Mouse (Mus musculus) kidney, adult 2 months (tissue): Measurements from ENCODE around the gene Gm5751. TPM values are rescaled to one million over a fixed set of nuclear protein-coding genes. Genes with fewer than 3 reads are reported as not detected.
A peak's percentile ranks its signal among the peaks of the same experiment; 100 is the strongest.

Source experiments
- DNase-seq: peaks from one replicate; pipeline ENCODE4 v3.0.0; 2021
- H3K27ac ChIP-seq: fragments of 200-500 bp; 2 replicates; pipeline ENCODE4 v1.5.1; 2012; ENCODE audit warnings: low read depth, low read length, control low read depth, inconsistent platforms; ENCODE audit not compliant: insufficient read depth
- H3K27me3 ChIP-seq: fragments of 200-500 bp; replicated peaks from 2 replicates; pipeline ENCODE4 v1.6.1; 2012; ENCODE audit warnings: mild to moderate bottlenecking, moderate library complexity, low read length, inconsistent platforms; ENCODE audit not compliant: control insufficient read depth, insufficient read depth
- H3K36me3 ChIP-seq: fragments of 200-500 bp; 2 replicates; pipeline ENCODE4 v1.6.1; 2012; ENCODE audit warnings: mild to moderate bottlenecking, moderate library complexity, low read length, inconsistent platforms; ENCODE audit not compliant: control insufficient read depth, insufficient read depth
- H3K4me1 ChIP-seq: fragments of 200-500 bp; 2 replicates; pipeline ENCODE4 v1.6.1; 2011; ENCODE audit warnings: low read length; ENCODE audit not compliant: control insufficient read depth, insufficient read depth
- H3K4me3 ChIP-seq: fragments of 200-500 bp; 2 replicates; pipeline ENCODE4 v1.5.1; 2011; ENCODE audit warnings: mild to moderate bottlenecking, low read depth, low read length, control low read depth; ENCODE audit not compliant: insufficient read depth
- CTCF ChIP-seq: fragments of 200-500 bp; conservative IDR thresholded peaks from 2 replicates; pipeline ENCODE4 v1.5.1; 2011; ENCODE audit warnings: low read depth, mild to moderate bottlenecking, control low read depth, low read length, moderate library complexity, mixed read lengths; ENCODE audit not compliant: insufficient read depth, insufficient read length
- POLR2A ChIP-seq: fragments of 200-500 bp; IDR thresholded peaks from one replicate; pipeline ENCODE4 v1.6.1; 2011; ENCODE audit warnings: low read depth, low read length, control low read depth
- WGBS: fragments of 180-500 bp; shearing (Covaris S2); methylation state at CpG from one replicate; pipeline ENCODE4 v1.1.7; 2018; 5-methylcytosine and 5-hydroxymethylcytosine counted together
- polyA plus RNA-seq: library from polyadenylated mRNA; depleted of rRNA; stranded (reverse); fragments of >200 nt; gene quantifications from 2 replicates; pipeline ENCODE4 v1.2.3, GENCODE M21; 2012

Gene Gm5751
- polyA plus RNA-seq, 1 experiment: not detected

DNA sequence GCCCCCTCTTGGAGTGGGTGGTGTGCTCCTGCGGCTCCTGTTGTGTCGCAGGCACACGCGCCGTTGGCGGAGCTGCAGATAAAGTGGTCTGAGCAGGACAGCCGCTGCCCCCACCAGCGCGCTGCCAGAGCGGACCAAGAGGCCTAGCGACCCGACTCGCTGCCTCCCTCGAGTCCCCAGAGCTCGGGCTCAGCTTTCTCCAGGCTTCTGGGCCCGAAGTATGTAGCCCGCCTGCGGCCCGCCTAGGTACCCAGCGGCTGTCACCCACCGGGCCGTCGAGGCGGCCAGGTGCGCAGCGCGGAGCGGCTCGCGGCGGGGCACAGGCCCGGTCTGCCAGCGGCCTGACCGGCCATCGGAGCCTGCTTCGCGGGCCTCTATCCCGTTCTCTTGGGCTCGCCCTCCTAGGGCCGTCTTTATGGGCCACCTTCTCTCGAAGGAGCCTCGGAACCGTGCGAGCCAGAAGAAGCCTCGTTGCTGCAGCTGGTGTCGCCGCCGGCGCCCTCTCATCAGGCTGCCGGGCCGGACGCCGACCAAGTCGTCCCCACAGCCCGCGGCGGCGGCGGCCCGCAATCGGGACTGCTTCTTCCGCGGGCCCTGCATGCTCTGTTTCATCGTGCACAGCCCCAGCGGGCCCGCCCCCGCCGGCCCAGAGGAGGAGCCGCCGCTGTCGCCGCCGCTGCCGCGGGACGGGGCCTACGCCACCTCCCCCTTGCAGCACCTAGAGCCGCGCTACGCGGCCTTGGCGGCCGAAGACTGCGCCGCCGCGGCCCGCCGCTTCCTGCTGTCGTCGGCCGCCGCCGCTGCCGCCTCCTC, 18.5 kb downstream of the Gm5751 start, which contains the start of gene B630019K06Rik:
Gene B630019K06Rik, plus strand, starts transcription at position 40 of the 813 bp plus-strand sequence.
- TF ChIP-seq CTCF (no peak), POLR2A (no peak)
- no peaks in the 10 kb centered on the region for H3K36me3 ChIP-seq
- H3K4me1 ChIP-seq: no peaks in the 10 kb centered on the region
- under 1% methylated on average over 55 of the region's 95 CpGs for WGBS
- peak within 1 kb of the TSS; percentile 80 for H3K4me3 ChIP-seq
- peak; percentile 79 for DNase-seq
- no peaks in the 10 kb centered on the region for H3K27me3 ChIP-seq
- no peak within 1 kb of the TSS for H3K27ac ChIP-seq

- Histone ChIP-seq H3K4me3 (peak overlapping the region; percentile 80), H3K4me1 (no peaks in the 10 kb centered on the region), H3K27me3 (no peaks in the 10 kb centered on the region), H3K27ac (no peak overlapping the region), H3K36me3 (no peaks in the 10 kb centered on the region)
- no peak for DNase-seq
- TF ChIP-seq CTCF (no peak), POLR2A (no peak)
- 2% methylated on average over 22 of the region's 42 CpGs for WGBS
Observed at GRCm38 (mm10) chrX:8893182-8893651, 19.2 kb downstream of the Gm5751 start.

- no peak for TF ChIP-seq POLR2A
- H3K27me3 ChIP-seq: no peaks in the 10 kb centered on the region
Observed at GRCm38 (mm10) chrX:8900823-8901222, 26.8 kb downstream of the Gm5751 start.

GRCm38 (mm10) chrX:8901906-8902472, 27.9 kb downstream of the Gm5751 start:
- DNase-seq: no peak
- TF ChIP-seq POLR2A: no peak
- no peak for TF ChIP-seq CTCF

More at GRCm38 (mm10) chrX:8900823-8901222, 26.8 kb downstream of the Gm5751 start:
- 73% methylated on average over 4 of the region's 4 CpGs for WGBS
- H3K4me1 ChIP-seq: no peaks in the 10 kb centered on the region
- H3K36me3 ChIP-seq: no peaks in the 10 kb centered on the region
- DNase-seq: no peak
- no peak overlapping the region for H3K4me3 ChIP-seq
- H3K27ac ChIP-seq: no peak overlapping the region

DNA sequence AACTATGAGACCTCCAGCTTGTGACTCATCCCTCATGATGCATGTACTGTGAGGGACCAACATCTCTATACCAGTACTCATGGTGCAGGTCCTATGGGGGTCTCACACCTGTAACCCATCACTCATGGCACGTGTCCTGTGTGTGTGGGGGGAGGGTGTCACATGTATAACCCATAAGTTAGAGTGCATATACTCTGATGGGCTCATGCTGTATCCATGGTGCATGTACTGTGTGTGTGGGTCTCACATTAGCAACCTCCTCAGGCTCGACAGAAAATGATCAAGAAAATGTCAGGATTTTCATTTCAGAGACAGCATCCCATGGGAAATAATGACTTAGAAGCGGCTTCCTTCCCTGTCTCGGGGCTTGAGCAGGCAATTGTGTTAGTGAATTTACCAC, 47.0 kb downstream of the Gm5751 start:
- TF ChIP-seq CTCF (no peak), POLR2A (no peak)
- H3K36me3 ChIP-seq: no peaks in the 10 kb centered on the region
- H3K27me3 ChIP-seq: no peaks in the 10 kb centered on the region
- no peak overlapping the region for H3K4me3 ChIP-seq
- DNase-seq: no peak
- no peaks in the 10 kb centered on the region for H3K4me1 ChIP-seq
- no peak overlapping the region for H3K27ac ChIP-seq
- 68% methylated on average over 4 of the region's 4 CpGs for WGBS

More at GRCm38 (mm10) chrX:8901906-8902472, 27.9 kb downstream of the Gm5751 start:
- no peak overlapping the region for H3K4me3 ChIP-seq
- H3K36me3 ChIP-seq: no peaks in the 10 kb centered on the region
- no peak overlapping the region for H3K27ac ChIP-seq
- 28% methylated on average over 7 of the region's 7 CpGs for WGBS
- H3K27me3 ChIP-seq: no peaks in the 10 kb centered on the region
- no peaks in the 10 kb centered on the region for H3K4me1 ChIP-seq

- DNase-seq: no peak
- TF ChIP-seq CTCF (peak; percentile 37; the same call in 1 of the 2 replicates), POLR2A (no peak)
- H3K27me3 ChIP-seq: no peaks in the 10 kb centered on the region
- no peaks in the 10 kb centered on the region for H3K36me3 ChIP-seq
- H3K27ac ChIP-seq: no peak overlapping the region
- no peak overlapping the region for H3K4me3 ChIP-seq
- WGBS: 44% methylated on average over 9 of the region's 9 CpGs
- no peaks in the 10 kb centered on the region for H3K4me1 ChIP-seq
Observed at GRCm38 (mm10) chrX:8921813-8922607, 48.0 kb downstream of the Gm5751 start.
